Mouse (Mus musculus) hindbrain, embryonic 12.5 days (tissue): ENCODE results near the gene Vars. TPM values are rescaled to one million over a fixed set of nuclear protein-coding genes. Genes with fewer than 3 reads are reported as not detected.
A peak's percentile ranks its signal among the peaks of the same experiment; 100 is the strongest.
"Not testable (repeated sequence)": the region's sequence is repeated elsewhere in the genome, so short reads cannot be mapped to it uniquely, and the experiment has no call there.

Experiments used
- ATAC-seq: fragments of 200-750 bp; cut with Nextera tagmentation; 2 replicates; pipeline ENCODE4 v1.8.0; 2017; ENCODE audit warnings: moderate TSS enrichment; ENCODE audit not compliant: low FRiP score
- H3K27ac ChIP-seq: fragments of 300-500 bp; sonication (generic); 2 replicates; pipeline ENCODE4 v1.5.1; 2016; ENCODE audit warnings: mild to moderate bottlenecking
- H3K27me3 ChIP-seq: fragments of 300-500 bp; sonication (generic); 2 replicates; pipeline ENCODE4 v1.6.1; 2016; ENCODE audit warnings: mild to moderate bottlenecking
- H3K36me3 ChIP-seq: fragments of 300-500 bp; sonication (generic); 2 replicates; pipeline ENCODE4 v1.6.1; 2016; ENCODE audit warnings: mild to moderate bottlenecking
- H3K4me1 ChIP-seq: fragments of 300-500 bp; sonication (generic); 2 replicates; pipeline ENCODE4 v1.6.1; 2016
- H3K4me2 ChIP-seq: fragments of 300-500 bp; sonication (generic); replicated peaks from 2 replicates; pipeline ENCODE4 v1.6.1; 2016; ENCODE audit warnings: mild to moderate bottlenecking
- H3K4me3 ChIP-seq: fragments of 300-500 bp; sonication (generic); 2 replicates; pipeline ENCODE4 v1.5.1; 2016; ENCODE audit warnings: mild to moderate bottlenecking
- H3K9ac ChIP-seq: fragments of 300-500 bp; sonication (generic); 2 replicates; pipeline ENCODE4 v1.6.1; 2016; ENCODE audit warnings: mild to moderate bottlenecking, moderate library complexity
- H3K9me3 ChIP-seq: fragments of 300-500 bp; sonication (generic); replicated peaks from 2 replicates; pipeline ENCODE4 v1.6.1; 2016; ENCODE audit warnings: mild to moderate bottlenecking
- WGBS: fragments of 180-500 bp; shearing (Covaris S2); methylation state at CpG from one replicate; pipeline ENCODE4 v1.1.7; 2016; 5-methylcytosine and 5-hydroxymethylcytosine counted together
- polyA plus RNA-seq: library from polyadenylated mRNA; unstranded; fragments of >200 nt; fragmentation: Nextera tagmentation; extraction: Ambion mirVana; gene quantifications from 2 replicates; pipeline ENCODE4 v1.2.1, GENCODE M21; 2016

The Vars gene
- polyA plus RNA-seq, 1 experiment from 2014 or later: 110 TPM

DNA sequence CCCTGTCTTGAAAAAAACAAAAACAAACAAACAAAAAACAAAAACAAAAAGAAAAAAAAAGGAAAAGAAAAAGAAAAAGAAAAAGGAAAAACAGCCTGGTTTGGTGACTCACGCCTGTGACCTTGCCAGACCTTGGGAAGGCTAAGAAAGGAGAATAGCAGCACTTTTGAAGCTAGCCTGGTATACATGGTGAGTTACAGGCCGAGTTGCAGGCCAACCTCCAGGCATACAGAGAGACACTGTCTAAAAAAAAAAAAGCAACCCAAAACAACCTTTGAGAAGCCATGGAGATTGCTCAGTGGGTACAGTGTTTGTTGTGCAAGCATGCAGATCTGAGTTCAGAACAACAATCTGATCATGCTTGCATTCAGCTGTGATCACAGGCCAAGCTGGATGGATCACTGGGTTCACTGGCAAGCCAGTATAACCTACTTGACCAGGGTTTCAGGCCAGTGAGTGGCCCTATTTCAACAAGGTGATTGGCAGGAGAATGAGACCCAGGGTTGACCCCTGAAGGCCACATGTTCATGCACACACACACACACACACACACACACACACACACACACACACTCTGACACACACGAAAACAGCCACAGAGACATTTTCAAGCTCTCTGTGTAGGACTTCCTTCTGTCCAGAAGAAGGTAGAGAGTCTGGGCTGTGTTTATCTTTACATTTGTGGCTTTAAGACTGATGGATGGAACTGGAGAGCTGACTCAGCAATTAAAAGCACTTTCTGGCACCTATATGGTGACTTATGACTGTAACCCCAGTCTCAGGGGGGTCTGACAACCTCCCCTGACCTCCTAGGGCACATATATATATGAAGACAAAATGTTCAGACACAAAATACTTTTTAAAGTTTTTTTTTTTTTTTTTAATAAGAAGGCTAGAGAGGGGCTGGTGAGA is 24.9 kb upstream of the Vars start:
- H3K27ac ChIP-seq: no peak overlapping the region
- no peak overlapping the region for H3K4me2 ChIP-seq
- no peaks in the 10 kb centered on the region for H3K36me3 ChIP-seq
- H3K9ac ChIP-seq: no peak overlapping the region
- peaks cover 7% of the 10 kb centered on the region for H3K4me1 ChIP-seq
- ATAC-seq: no peak
- no peaks in the 10 kb centered on the region for H3K9me3 ChIP-seq
- H3K4me3 ChIP-seq: no peak overlapping the region
- H3K27me3 ChIP-seq: peaks cover 14% of the 10 kb centered on the region
- 84% methylated on average over 3 of the region's 3 CpGs for WGBS

DNA sequence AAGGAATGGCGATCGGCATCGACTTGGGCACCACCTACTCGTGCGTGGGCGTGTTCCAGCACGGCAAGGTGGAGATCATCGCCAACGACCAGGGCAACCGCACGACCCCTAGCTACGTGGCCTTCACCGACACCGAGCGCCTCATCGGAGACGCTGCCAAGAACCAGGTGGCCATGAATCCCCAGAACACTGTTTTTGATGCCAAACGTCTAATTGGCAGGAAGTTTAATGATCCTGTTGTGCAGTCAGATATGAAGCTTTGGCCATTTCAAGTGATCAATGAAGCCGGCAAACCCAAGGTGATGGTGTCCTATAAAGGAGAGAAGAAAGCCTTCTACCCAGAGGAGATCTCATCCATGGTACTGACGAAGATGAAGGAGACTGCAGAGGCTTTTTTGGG is 23.8 kb upstream of the Vars start:
- no peak overlapping the region for H3K27ac ChIP-seq
- H3K36me3 ChIP-seq: no peaks in the 10 kb centered on the region
- no peak for ATAC-seq
- H3K9ac ChIP-seq: no peak overlapping the region
- H3K27me3 ChIP-seq: peaks cover 14% of the 10 kb centered on the region
- H3K4me3 ChIP-seq: no peak overlapping the region
- 93% methylated on average over 20 of the region's 20 CpGs for WGBS
- peaks cover 10% of the 10 kb centered on the region for H3K4me1 ChIP-seq
- no peak overlapping the region for H3K4me2 ChIP-seq
- H3K9me3 ChIP-seq: no peaks in the 10 kb centered on the region

DNA sequence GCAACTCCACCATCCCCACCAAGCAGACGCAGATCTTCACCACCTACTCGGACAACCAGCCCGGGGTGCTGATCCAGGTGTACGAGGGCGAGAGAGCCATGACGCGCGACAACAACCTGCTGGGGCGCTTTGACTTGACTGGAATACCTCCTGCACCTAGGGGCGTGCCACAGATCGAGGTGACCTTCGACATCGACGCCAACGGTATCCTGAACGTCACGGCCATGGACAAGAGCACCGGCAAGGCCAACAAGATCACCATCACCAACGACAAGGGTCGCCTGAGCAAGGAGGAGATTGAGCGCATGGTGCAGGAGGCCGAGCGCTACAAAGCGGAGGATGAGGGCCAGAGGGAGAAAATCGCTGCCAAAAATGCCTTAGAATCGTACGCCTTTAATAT is 22.5 kb upstream of the Vars start:
- no peaks in the 10 kb centered on the region for H3K9me3 ChIP-seq
- WGBS: 89% methylated on average over 27 of the region's 27 CpGs
- no peak for ATAC-seq
- H3K4me3 ChIP-seq: no peak overlapping the region
- H3K27ac ChIP-seq: no peak overlapping the region
- peaks cover 9% of the 10 kb centered on the region for H3K27me3 ChIP-seq
- H3K4me1 ChIP-seq: peaks cover 15% of the 10 kb centered on the region
- no peaks in the 10 kb centered on the region for H3K36me3 ChIP-seq
- no peak overlapping the region for H3K9ac ChIP-seq
- no peak overlapping the region for H3K4me2 ChIP-seq

DNA sequence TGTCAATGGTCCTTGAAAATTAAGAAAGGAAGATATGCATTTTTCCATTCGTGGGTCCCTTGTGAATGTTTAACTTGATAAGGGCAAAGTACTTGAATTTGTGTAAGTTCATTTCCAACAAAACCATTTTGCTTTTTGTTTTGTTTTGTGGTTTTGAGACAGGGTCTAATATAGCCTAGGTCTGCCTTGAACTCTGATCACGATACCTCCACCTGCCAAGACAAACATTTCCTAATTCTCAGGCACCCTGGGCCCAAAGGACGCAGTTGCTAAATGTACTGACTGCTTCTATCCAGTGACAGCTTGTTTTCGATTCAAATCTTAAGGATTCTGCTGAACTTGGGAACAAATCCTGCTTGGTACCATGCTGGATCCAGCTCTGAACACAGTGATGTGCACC is 21.2 kb upstream of the Vars start:
- 96% methylated on average over 4 of the region's 4 CpGs for WGBS
- Histone ChIP-seq H3K36me3 (no peaks in the 10 kb centered on the region), H3K27ac (no peak overlapping the region), H3K9me3 (no peaks in the 10 kb centered on the region), H3K4me3 (no peak overlapping the region), H3K4me1 (peaks cover 15% of the 10 kb centered on the region), H3K4me2 (no peak overlapping the region), H3K9ac (no peak overlapping the region), H3K27me3 (no peaks in the 10 kb centered on the region)
- no peak for ATAC-seq

DNA sequence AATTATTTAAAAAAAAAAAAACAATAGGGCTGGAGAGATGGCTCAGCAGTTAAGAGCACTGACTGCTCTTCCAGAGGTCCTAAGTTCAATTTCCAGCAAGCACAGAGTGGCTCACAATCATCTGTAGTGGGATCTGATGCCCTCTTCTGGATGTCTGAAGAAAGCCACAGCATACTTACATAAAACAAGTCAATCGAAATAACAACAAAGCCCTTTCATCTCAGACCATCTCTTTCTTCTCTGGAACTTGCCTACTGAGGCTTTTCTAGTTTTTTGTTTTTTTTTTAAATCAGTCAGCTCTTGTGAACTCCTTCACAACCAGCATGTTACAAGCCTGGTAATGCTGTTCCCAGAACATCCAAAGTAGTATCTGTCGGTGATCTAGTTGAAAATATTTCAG is 20.1 kb upstream of the Vars start:
- Histone ChIP-seq H3K27me3 (no peaks in the 10 kb centered on the region), H3K27ac (0 out of 2 replicates have a peak overlapping the region, but pooled peaks have one; percentile 96), H3K9ac (peak overlapping the region; percentile 84), H3K4me1 (peaks cover 15% of the 10 kb centered on the region), H3K9me3 (no peaks in the 10 kb centered on the region), H3K36me3 (peaks cover 8% of the 10 kb centered on the region), H3K4me2 (peak overlapping the region; percentile 82), H3K4me3 (peak overlapping the region; percentile 69)
- WGBS: 15% methylated on average over 2 of the region's 2 CpGs
- ATAC-seq: no peak

DNA sequence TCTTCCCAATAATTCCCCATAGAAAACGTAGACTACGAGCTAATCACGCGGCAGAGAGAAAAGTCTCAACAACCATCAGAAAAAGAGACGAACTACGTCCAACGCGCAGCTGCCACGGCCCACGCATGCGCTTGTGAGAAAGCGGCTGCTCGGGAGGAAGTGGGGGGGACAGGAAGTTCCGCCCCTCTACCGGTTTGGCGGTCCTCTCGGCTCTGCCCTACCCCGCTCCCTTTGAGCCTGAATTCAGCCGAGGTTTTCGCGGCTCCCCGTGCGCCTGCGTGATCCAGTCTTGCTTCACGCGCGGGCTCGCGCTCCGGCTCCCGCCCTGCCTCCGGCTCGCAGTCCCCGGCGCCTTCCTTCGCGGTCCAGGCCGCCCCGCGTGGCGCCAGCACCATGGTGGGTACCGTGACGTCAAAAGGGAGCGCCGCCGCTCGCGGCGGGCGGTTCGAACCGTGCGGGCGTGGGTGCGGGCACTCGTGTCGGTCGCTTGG is 19.1 kb upstream of the Vars start, which contains the start of gene Lsm2:
TSS of gene Lsm2 (plus strand) at position 173 of the 491 bp plus-strand sequence.
- H3K4me3 ChIP-seq: peak within 1 kb of the TSS; percentile 69
- peak within 1 kb of the TSS; percentile 84 for H3K9ac ChIP-seq
- WGBS: 1% methylated on average over 57 of the region's 58 CpGs
- H3K27me3 ChIP-seq: no peaks in the 10 kb centered on the region
- peak; percentile 93 for ATAC-seq
- peaks cover 19% of the 10 kb centered on the region for H3K36me3 ChIP-seq
- H3K27ac ChIP-seq: peak within 1 kb of the TSS; percentile 96
- peak within 1 kb of the TSS; percentile 82 for H3K4me2 ChIP-seq
- H3K9me3 ChIP-seq: no peaks in the 10 kb centered on the region
- H3K4me1 ChIP-seq: peaks cover 15% of the 10 kb centered on the region

DNA sequence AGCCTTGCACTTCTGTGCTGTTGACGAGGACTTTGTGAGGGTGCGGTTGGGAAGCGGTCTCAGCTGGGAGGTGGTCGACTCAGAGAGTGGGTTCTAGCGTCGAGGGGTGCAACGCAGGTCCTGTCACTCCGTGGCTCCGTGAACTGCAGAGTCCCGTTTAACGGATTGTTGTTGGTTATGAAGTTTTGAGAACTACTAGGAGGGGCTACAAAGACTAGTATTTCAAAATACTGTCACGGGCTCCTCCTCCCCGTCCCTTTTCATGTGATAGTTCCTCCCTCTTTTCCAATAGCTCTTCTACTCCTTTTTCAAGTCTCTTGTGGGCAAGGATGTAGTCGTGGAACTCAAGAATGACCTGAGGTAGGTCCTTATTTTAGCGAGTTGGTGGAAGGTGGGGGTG is 18.5 kb upstream of the Vars start:
- Histone ChIP-seq H3K27ac (peak overlapping the region; percentile 96), H3K9ac (peak overlapping the region; percentile 84), H3K27me3 (no peaks in the 10 kb centered on the region), H3K9me3 (no peaks in the 10 kb centered on the region), H3K4me2 (peak overlapping the region; percentile 82), H3K4me1 (peaks cover 15% of the 10 kb centered on the region), H3K4me3 (peak overlapping the region; percentile 69), H3K36me3 (peaks cover 20% of the 10 kb centered on the region)
- ATAC-seq: peak; percentile 29; the same call in 1 of the 2 replicates
- WGBS: 0% methylated on average over 15 of the region's 15 CpGs

DNA sequence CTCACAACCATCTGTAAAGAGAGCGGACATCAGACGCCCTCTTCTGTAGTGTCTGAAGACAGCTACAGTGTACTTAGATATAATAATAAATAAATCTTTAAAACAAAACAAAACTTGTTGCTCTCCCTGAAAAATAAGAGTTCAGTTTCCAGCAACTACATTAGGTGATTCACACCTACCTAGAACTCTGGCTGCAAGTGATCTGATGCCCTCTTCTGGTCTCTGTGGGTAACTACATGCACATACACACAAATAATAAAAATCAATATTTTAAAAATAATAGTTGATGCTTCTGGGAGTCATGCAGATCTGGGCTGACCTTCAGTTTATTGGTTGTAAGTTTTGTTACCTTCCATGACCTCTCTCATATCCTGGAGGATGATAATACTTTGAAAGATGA is 16.6 kb upstream of the Vars start:
- no peaks in the 10 kb centered on the region for H3K9me3 ChIP-seq
- no peak overlapping the region for H3K4me2 ChIP-seq
- no peak overlapping the region for H3K4me3 ChIP-seq
- no peaks in the 10 kb centered on the region for H3K27me3 ChIP-seq
- peaks cover 15% of the 10 kb centered on the region for H3K4me1 ChIP-seq
- WGBS: 79% methylated on average over 2 of the region's 2 CpGs
- no peak for ATAC-seq
- H3K36me3 ChIP-seq: peaks cover 27% of the 10 kb centered on the region
- H3K27ac ChIP-seq: no peak overlapping the region
- H3K9ac ChIP-seq: no peak overlapping the region

DNA sequence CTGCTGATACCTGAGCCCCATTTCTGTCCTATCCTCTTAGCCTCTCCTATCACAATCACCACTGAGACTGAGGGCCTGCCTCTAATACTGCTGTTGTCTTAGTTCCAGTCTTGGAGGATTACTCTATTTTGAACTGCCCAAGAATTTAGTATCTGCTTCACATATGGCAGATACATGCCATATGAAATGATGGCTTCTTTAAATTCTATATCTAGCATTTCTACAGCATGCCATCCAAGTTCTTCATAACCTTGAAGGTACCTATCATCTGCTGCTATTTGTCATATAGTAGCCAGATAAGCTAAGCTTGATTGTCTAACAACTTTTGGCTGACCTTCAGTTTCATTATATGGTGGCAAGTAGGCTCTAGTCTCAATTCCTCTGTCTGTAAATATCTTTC is 6.0 kb upstream of the Vars start:
- Histone ChIP-seq H3K4me3 (no peak overlapping the region), H3K4me2 (no peak overlapping the region), H3K27ac (no peak overlapping the region), H3K9ac (no peak overlapping the region), H3K9me3 (no peaks in the 10 kb centered on the region), H3K27me3 (no peaks in the 10 kb centered on the region), H3K36me3 (peaks cover 17% of the 10 kb centered on the region; the same call in 1 of the 2 replicates), H3K4me1 (peaks cover 18% of the 10 kb centered on the region)
- no peak for ATAC-seq

DNA sequence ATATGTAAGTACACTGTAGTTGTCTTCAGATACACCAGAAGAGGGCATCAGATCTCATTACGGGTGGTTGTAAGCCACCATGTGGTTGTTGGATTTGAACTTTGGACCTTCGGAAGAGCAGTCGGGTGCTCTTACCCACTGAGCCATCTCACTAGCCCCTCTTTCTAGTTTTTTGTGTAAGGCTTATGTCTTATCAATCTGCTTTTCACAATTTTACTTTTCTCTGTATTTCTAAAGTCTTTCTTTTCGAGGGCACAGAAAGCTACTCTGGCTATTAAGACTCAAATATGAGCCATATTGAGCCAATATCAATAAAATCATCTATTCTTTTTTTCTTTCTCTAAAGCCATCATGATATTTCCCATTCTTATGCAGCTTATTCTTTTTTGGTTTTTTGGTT is 5.6 kb upstream of the Vars start:
- not testable (repeated sequence) for H3K4me3 ChIP-seq, H3K9me3 ChIP-seq, H3K4me2 ChIP-seq, H3K27me3 ChIP-seq, H3K27ac ChIP-seq, ATAC-seq, H3K9ac ChIP-seq
- H3K4me1 ChIP-seq: peaks cover 22% of the 10 kb centered on the region
- peaks cover 17% of the 10 kb centered on the region; the same call in 1 of the 2 replicates for H3K36me3 ChIP-seq
- WGBS: 95% methylated on average over 4 of the region's 4 CpGs

DNA sequence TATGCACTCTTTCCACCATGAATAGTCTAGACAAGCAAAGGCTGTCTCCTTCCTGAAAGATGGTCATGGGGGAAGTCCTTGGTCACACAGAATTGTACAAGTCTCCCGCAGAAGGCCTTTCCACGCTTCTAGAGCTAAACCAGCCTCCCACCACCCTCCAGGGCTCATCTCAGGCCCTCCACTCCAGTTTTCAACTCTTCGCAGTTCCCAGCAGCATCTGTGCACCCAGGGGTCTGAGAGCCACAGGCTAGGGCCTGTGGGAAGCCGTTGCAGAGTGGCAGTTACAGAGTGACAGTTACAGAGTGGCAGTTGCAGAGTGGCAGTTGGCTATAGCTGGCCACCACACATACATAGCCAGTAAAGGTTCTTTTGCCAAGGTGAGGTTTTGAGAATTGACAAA is 4.9 kb upstream of the Vars start:
- not testable (repeated sequence) for H3K27me3 ChIP-seq, H3K9me3 ChIP-seq, H3K27ac ChIP-seq, H3K9ac ChIP-seq, H3K4me2 ChIP-seq, H3K4me3 ChIP-seq, ATAC-seq
- 95% methylated on average over 4 of the region's 4 CpGs for WGBS
- Histone ChIP-seq H3K36me3 (peaks cover 15% of the 10 kb centered on the region; the same call in 1 of the 2 replicates), H3K4me1 (peaks cover 23% of the 10 kb centered on the region)

DNA sequence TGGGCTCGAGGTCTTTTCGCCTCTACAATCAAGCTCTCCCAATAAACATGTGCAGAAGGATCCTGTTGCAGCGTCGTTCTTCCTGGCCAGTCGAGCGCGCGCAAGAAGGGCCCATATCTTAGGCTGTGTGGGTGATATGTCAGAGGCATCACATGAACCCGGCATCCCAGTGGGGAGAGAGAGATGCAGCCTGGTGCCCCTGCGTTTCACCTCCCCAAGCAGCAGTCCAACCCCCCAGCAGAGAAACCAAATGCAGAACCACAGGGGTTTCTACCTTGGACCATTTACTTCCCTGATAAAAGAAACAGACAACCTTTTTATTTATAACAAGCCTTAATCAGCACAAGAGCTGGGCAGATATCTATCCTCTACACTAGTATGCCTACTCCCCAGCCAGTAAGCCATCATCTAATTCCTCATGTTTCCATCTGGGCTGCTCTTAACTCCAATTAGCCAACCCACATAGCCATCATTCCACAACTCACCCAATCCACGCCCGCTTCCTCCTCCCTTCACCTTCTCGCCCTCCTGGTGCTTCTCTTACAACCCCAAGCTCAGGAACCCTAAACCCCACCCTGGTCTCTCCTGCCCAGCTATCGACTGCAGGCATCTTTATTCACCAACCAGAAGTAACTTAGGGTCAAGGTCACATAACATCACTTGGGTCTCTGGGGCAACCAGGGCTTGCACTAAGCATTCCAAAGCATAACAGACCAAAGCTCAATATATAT is 4.2 kb upstream of the Vars start:
- Histone ChIP-seq H3K9ac (no peak overlapping the region), H3K27me3 (no peaks in the 10 kb centered on the region), H3K27ac (no peak overlapping the region; the same call in 1 of the 2 replicates), H3K4me3 (no peak overlapping the region), H3K9me3 (no peaks in the 10 kb centered on the region), H3K36me3 (0 out of 2 replicates have a peak, but pooled peaks cover 10% of the 10 kb centered on the region), H3K4me2 (no peak overlapping the region; the same call in 1 of the 2 replicates), H3K4me1 (peaks cover 25% of the 10 kb centered on the region)
- 93% methylated on average over 13 of the region's 14 CpGs for WGBS
- ATAC-seq: no peak
